Mouse (Mus musculus) left cerebral cortex, adult 2 months (tissue): Measurements from ENCODE around the gene Nlrc5. TPM values are rescaled to one million over a fixed set of nuclear protein-coding genes. Genes with fewer than 3 reads are reported as not detected.

Experiments used
- DNase-seq, 2 experiments: peaks; one replicate each; pipeline ENCODE4 v3.0.0; 2021 to 2022; ENCODE audit warnings: low spot score in 2 of 2, mixed read lengths in 1 of 2; ENCODE audit errors: extremely low spot score in 1 of 2
- H3K27ac ChIP-seq: fragments of 200-600 bp; 2 replicates; pipeline ENCODE4 v1.8.1; 2022
- H3K4me3 ChIP-seq: fragments of 200-600 bp; 2 replicates; pipeline ENCODE4 v1.8.1; 2022
- CTCF ChIP-seq: fragments of 200-600 bp; IDR thresholded peaks from 2 replicates; pipeline ENCODE4 v1.8.1; 2022; ENCODE audit warnings: antibody characterized with exemption, mild to moderate bottlenecking, moderate library complexity
- intact Hi-C: fragments of 180-260 bp; cut with DNase I; formaldehyde crosslinking; loops from one replicate; pipeline ENCODE4 v1.15.1; 2025
- total RNA-seq, 2 experiments: library from RNA; stranded (reverse); gene quantifications; 2 replicates each; pipeline ENCODE4 v1.2.3; 2021

Nlrc5 gene
- total RNA-seq, 2 experiments from 2014 or later = 0.51 to 0.59 TPM

DNA sequence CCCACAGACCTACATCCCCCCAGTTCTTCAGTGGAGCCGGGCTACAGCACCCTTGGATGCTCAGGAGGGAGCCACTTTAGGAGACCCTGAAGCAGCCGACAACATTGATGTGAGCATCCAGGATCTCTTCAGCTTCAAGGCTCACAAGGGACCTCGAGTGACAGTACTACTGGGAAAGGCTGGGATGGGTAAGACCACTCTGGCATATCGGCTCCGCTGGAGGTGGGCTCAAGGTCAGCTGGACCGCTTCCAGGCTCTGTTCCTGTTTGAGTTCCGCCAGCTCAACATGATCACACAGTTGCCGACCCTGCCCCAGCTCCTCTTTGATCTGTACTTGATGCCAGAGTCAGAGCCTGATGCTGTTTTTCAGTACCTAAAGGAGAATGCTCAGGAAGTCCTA lies 41.6 kb downstream of the Nlrc5 start:
- no peak for TF ChIP-seq CTCF
- no peak for DNase-seq
- intact Hi-C loops = no loop called here
- H3K27ac ChIP-seq = no peak overlapping the region
- no peak overlapping the region for H3K4me3 ChIP-seq

DNA sequence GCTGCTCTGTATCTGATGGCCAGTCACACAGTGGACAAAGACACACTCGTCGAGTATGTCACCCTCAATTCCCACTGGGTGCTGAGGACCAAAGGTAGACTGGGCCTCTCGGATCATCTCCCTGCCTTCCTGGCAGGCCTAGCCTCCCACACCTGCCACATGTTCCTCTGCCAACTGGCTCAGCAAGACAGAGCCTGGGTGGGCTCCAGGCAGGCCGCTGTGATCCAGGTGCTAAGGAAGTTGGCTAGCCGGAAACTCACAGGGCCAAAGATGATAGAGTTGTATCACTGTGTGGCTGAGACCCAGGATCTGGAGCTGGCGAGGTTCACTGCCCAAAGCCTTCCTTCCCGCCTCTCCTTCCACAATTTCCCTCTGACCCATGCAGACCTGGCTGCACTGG lies 42.7 kb downstream of the Nlrc5 start:
- intact Hi-C loops = no loop called here
- H3K27ac ChIP-seq = no peak overlapping the region
- DNase-seq = no peak
- no peak overlapping the region for H3K4me3 ChIP-seq
- TF ChIP-seq CTCF = no peak

DNA sequence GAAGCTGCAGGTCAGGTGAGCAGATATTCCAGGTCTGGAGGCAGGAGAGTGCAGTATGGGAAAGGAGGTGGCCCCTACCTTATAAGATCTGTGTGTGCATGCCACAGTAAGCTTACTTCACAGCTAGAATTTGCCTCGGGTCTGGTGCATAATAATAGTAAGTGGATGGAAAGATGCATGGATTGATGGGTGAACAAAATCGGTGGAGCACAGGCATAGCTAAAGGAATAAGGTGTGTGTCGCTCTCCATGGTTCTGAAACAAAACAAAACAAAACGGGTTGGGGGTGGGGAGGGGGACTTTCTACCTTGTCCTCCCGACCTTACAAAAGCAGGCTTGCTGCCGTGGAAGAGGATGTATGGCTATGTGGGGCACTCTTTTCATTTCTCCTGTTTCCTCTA lies 47.9 kb downstream of the Nlrc5 start:
- H3K27ac ChIP-seq = no peak overlapping the region
- TF ChIP-seq CTCF = no peak
- no peak overlapping the region for H3K4me3 ChIP-seq
- intact Hi-C loops = no loop called here
- DNase-seq = no peak

DNA sequence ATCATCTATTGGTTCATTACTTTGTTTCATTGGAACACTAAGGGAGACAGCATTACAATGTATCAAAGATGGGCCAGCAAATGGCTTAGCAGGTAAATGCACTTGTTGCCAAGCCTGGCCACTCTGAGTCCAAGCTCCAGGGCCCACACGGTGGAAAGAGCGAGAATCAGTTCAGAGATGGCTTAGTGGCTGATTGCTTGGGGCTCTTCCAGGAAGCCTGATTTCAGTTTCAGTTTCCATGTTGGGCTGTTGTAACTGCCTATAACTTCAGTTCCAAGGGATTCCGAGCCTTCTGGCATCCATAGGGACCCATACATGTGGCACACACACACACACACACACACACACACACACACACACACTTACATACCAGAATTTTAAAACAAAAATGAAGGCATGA lies 51.1 kb downstream of the Nlrc5 start:
- DNase-seq = no peak
- TF ChIP-seq CTCF = no peak
- Histone ChIP-seq H3K4me3 (no peak overlapping the region), H3K27ac (no peak overlapping the region)
- intact Hi-C loops = no loop called here

DNA sequence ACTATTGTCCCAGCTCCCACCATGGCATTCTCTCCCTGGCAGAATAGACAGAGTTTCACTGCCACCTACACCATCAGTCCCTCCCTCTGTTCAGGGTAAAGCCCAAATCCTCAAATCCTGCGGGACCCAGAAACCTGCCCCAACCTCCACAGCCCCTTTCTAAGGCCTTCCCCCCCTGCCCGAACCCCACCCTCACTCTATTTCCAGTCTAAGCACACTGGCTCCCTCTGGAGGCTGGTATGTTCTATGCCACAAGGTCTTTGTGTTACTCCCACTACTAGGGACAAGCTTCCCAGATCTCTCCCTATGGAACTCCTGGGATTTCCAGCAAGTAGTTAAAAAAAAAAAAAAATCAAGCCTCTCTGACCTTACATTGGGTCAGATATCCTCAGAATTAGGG lies 51.7 kb downstream of the Nlrc5 start:
- Histone ChIP-seq H3K27ac (no peak overlapping the region), H3K4me3 (no peak overlapping the region)
- peak; percentile 62 for TF ChIP-seq CTCF
- intact Hi-C loops = no loop called here
- peak; percentile 22 to 35 for DNase-seq

DNA sequence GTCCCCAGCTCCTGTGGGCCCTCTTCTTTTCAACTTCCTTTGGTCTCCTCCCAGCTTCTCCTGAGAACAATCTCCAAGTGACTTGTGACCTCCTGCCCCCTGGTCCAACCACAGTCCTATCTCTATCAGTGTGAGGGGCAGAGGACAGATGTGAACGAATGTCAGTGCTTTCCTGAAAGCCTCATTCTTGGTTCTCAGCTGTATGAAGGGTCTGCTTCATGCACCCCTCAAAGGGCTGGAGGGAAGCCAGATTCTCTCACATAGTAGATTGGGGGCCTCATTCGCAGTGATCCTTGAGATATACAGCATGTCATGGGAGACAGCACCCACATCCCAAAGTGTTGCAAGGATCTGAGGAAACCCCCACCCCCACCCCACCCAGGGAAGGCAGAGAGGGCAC lies 53.9 kb downstream of the Nlrc5 start:
- Histone ChIP-seq H3K4me3 (no peak overlapping the region), H3K27ac (no peak overlapping the region)
- intact Hi-C loops = no loop called here
- no peak for DNase-seq
- no peak for TF ChIP-seq CTCF

DNA sequence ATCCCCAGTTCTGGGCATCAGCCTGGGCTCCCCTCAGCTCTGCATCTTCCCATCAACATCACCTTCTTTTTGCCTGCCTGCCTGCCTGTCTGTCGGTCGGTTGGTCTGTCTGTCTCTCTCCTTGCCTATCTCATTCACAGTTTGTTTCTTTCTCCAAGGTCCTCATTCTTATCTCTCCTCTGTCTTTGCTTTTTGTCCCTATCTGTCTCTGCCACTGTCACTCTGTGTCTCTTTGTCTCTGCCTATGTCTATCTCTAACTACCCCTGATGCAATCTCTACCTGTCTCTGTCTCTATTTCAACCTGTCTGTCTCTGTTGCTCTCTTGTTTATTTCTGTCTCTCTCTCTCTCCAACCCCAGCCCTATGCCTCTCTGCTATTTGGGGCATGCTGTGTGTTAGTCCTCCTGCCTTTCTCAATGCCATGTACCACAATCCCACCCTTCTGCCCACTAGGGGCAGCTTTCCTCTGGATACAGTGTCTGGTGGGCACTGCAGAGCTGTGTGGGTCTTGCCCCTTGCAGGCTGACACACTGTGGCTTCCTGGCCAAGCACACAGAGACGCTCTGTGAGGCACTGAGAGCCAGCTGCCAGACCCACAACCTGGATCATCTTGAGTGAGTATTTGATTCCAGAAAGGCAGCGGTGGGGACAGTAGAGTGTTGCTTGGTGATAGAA lies 55.8 kb downstream of the Nlrc5 start:
- no peak for DNase-seq
- TF ChIP-seq CTCF = peak; percentile 5
- Histone ChIP-seq H3K27ac (no peak overlapping the region), H3K4me3 (no peak overlapping the region)
- intact Hi-C loops = no loop called here

DNA sequence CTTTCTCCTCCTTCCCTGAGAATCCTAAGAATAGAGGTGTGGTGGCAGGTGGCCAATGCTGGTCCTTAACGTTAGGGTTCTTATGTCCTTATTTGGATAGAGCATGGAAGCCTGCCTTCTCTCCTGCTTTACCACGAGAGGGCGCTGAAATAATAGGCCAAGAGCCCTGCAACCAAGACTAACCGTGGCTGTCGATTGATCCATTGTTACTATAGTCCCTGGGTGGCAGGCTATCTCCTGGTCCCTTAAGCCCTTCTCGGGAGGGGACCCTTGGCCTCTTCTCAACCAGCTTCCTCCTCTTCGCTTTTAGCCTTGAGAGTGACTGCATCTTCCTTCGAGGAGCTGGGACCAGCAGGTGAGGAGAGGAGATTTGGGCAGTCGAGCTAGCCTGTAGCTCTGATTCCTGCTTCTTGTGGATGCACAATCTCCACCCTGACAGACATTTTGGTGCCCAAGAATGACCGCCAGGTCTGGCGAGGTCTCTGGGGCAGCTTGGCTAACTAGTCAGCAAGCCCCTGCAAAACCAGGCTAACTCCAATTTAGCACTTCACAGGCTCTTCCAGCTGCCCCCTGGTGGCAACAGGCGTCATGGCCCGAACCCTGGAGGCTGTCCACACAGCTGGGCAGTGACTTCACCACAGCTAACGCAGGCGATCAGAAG lies 58.0 kb downstream of the Nlrc5 start:
- peak; percentile 67 for TF ChIP-seq CTCF
- H3K4me3 ChIP-seq = no peak overlapping the region
- no peak overlapping the region for H3K27ac ChIP-seq
- intact Hi-C loops = loop anchor here (1.0 to 2.0 kb wide), 3 partner anchors 92 to 211 kb away; no protein-coding TSS in a partner anchor
- DNase-seq = peak; percentile 60 to 79

DNA sequence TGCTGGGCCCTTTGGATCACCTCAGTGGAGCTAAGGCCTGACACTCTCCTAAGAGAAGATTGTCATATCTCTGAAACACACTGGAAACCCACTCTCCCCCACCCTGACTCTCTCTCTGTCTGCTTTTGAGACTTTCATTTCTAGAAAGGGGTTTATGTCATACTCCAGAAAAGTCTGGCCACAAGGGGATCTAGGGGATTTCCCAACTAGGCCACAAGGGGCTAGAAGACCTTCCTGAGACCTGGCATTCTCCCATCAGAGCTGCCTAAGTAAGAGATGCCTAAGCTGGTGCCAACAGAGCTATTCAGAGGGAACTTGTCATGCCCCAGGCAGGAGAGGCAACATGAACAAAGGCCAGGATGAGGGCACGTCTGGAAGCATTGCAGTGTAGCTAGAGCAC lies 59.1 kb downstream of the Nlrc5 start:
- TF ChIP-seq CTCF = no peak; the same call in 1 of the 2 replicates
- Histone ChIP-seq H3K4me3 (no peak overlapping the region), H3K27ac (no peak overlapping the region)
- no peak for DNase-seq
- intact Hi-C loops = loop anchor here (2.0 kb wide), 1 partner anchor 162 kb away; no protein-coding TSS in a partner anchor

DNA sequence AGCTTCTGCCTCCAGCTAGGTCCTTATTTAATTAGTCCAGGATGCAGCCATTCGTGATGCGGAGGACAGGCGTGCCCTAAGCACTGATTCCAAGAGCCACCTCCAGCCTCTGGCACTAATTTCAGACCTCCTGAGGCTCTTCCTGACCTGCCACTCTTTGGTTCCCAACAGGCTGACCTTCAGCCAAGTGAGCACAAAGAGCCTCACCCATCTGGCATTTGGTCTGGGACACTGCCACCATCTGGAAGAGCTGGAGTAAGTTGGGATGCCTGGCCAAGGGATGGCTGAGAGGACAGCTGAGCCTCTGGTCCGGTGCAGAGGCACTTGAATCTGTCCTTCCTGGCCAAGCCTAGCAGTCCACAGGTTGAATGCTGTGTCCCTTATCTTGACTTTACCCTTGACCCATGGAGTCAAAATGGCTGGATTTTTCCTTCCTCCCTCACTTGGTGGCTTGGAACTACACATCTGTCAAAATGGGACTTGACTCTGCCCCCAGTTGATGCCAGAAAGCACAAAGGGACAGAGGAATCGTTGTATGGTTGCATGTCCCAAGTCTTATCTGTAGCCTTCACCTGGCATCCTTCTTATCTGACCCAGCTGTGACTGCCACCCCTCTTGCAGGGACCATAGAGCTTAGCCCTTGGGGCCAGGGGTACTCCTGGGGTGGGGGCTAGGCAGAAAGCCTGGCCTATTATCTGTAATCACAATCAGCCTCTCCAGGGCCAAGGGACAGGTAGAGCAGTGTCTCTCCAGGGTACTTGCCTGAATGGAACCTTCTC lies 81.5 kb downstream of the Nlrc5 start:
- H3K27ac ChIP-seq = no peak overlapping the region
- TF ChIP-seq CTCF = no peak
- H3K4me3 ChIP-seq = no peak overlapping the region
- intact Hi-C loops = no loop called here
- DNase-seq = no peak

DNA sequence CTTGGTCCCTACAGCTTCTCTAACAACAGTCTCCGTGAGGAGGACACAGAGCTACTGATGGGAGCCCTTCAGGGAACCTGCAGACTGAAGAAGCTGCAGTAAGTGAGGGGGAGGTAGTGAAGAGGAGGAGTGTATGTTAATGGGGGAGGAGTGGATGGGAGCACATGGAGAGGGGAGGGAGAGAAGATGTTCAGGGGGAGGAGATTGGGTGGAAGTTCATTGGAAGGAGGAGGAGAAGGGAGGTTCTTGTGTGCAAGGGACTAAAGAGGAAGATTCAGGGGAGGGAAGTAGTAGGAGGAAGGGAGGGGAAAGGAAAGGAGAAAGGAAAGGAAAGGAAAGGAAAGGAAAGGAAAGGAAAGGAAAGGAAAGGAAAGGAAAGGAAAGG lies 82.0 kb downstream of the Nlrc5 start:
- intact Hi-C loops = no loop called here
- Histone ChIP-seq H3K27ac (no peak overlapping the region), H3K4me3 (no peak overlapping the region)
- no peak for TF ChIP-seq CTCF
- no peak for DNase-seq

DNA sequence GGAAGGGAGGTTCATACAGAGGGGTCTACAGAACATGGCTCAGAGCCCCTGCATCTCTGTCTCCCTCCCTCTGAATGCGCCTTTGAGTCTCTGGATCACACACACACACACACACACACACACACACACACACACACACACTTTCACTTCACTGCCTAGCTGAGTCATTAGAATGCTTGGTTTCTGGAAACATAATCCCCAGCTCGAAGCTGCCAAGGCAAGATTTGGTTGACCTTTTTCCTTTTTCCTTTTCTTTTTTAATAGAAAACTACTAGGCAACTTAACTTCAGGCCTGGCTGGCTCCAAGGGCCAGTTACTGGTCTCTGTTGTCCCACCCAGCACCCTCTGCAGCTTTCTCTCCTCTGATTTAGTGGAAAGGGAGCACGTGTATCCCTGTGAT lies 82.6 kb downstream of the Nlrc5 start:
- Histone ChIP-seq H3K27ac (no peak overlapping the region), H3K4me3 (no peak overlapping the region)
- DNase-seq = no peak
- TF ChIP-seq CTCF = no peak
- intact Hi-C loops = no loop called here

DNA sequence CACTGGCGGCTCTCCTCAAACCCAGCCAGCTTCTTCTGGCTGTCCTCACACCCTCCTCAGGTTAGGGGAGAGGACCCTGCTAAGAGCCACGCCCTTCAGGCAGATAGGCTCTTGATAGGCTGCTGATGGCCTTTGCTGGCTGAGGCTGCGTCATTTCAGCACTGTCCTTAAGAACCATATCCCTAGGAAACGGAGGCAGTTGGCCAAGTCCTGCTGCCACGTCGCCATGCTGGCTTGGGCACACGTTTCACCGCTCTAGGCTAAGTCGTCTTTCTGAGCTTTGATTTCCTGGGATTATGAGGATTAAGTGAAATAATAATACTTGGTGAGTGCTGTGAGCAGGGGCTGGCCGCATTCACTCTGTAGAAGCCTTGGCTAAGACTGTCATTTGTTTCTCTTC lies 84.2 kb downstream of the Nlrc5 start:
- H3K4me3 ChIP-seq = no peak overlapping the region
- intact Hi-C loops = no loop called here
- TF ChIP-seq CTCF = no peak
- H3K27ac ChIP-seq = no peak overlapping the region
- no peak for DNase-seq
